Mouse (Mus musculus) kidney, embryonic 15.5 days (tissue): ENCODE data around the gene Minos1. TPM values are rescaled to one million over a fixed set of nuclear protein-coding genes. Genes with fewer than 3 reads are reported as not detected.

Experiments used
- ATAC-seq: fragments of 200-750 bp; cut with Nextera tagmentation; replicated peaks from 2 replicates; pipeline ENCODE4 v1.8.0; 2017; ENCODE audit warnings: moderate TSS enrichment; ENCODE audit not compliant: low FRiP score
- H3K27ac ChIP-seq: fragments of 300-500 bp; sonication (generic); 2 replicates; pipeline ENCODE4 v1.5.1; 2015; ENCODE audit warnings: mild to moderate bottlenecking, inconsistent platforms
- H3K27me3 ChIP-seq: fragments of 300-500 bp; sonication (generic); 2 replicates; pipeline ENCODE4 v1.6.1; 2015; ENCODE audit warnings: inconsistent platforms
- H3K36me3 ChIP-seq: fragments of 300-500 bp; sonication (generic); 2 replicates; pipeline ENCODE4 v1.6.1; 2015; ENCODE audit warnings: inconsistent platforms
- H3K4me1 ChIP-seq: fragments of 300-500 bp; sonication (generic); 2 replicates; pipeline ENCODE4 v1.6.1; 2015; ENCODE audit warnings: inconsistent platforms
- H3K4me2 ChIP-seq: fragments of 300-500 bp; sonication (generic); 2 replicates; pipeline ENCODE4 v1.6.1; 2015; ENCODE audit warnings: moderate library complexity, mild to moderate bottlenecking, inconsistent platforms
- H3K4me3 ChIP-seq: fragments of 300-500 bp; sonication (generic); replicated peaks from 2 replicates; pipeline ENCODE4 v1.5.1; 2015; ENCODE audit warnings: mild to moderate bottlenecking, inconsistent platforms
- H3K9ac ChIP-seq: fragments of 300-500 bp; sonication (generic); 2 replicates; pipeline ENCODE4 v1.6.1; 2015; ENCODE audit warnings: mild to moderate bottlenecking, inconsistent platforms
- H3K9me3 ChIP-seq: fragments of 300-500 bp; sonication (generic); replicated peaks from 2 replicates; pipeline ENCODE4 v1.6.1; 2016; ENCODE audit warnings: inconsistent platforms
- WGBS: fragments of 180-500 bp; shearing (Covaris S2); methylation state at CpG from one replicate; pipeline ENCODE4 v1.1.7; 2015; ENCODE audit warnings: mixed read lengths; 5-methylcytosine and 5-hydroxymethylcytosine counted together
- polyA plus RNA-seq: library from polyadenylated mRNA; unstranded; fragments of >200 nt; fragmentation: Nextera tagmentation; extraction: Ambion mirVana; gene quantifications from 2 replicates; pipeline ENCODE4 v1.2.1, GENCODE M21; 2015

Minos1 gene
- polyA plus RNA-seq, 1 experiment from 2014 or later, result 522 TPM

GRCm38 (mm10) chr4:139078313-139078712 is 52.6 kb downstream of the Minos1 start:
- no peak overlapping the region for H3K9ac ChIP-seq
- no peaks in the 10 kb centered on the region for H3K36me3 ChIP-seq
- no peak overlapping the region for H3K4me3 ChIP-seq
- H3K27me3 ChIP-seq, result peaks cover 47% of the 10 kb centered on the region
- H3K4me1 ChIP-seq, result peaks cover 31% of the 10 kb centered on the region
- H3K9me3 ChIP-seq, result no peaks in the 10 kb centered on the region
- WGBS, result 34% methylated on average over 2 of the region's 2 CpGs
- H3K4me2 ChIP-seq, result no peak overlapping the region
- no peak for ATAC-seq
- no peak overlapping the region for H3K27ac ChIP-seq

GRCm38 (mm10) chr4:139075915-139076314 is 55.0 kb downstream of the Minos1 start:
- Histone ChIP-seq H3K9ac (no peak overlapping the region), H3K27me3 (peaks cover 69% of the 10 kb centered on the region), H3K4me3 (peak overlapping the region; percentile 61), H3K27ac (no peak overlapping the region), H3K4me2 (peak overlapping the region; percentile 98), H3K4me1 (peaks cover 19% of the 10 kb centered on the region), H3K9me3 (no peaks in the 10 kb centered on the region), H3K36me3 (no peaks in the 10 kb centered on the region)
- ATAC-seq, result no peak
- WGBS, result 15% methylated on average over 5 of the region's 5 CpGs

- no peak for ATAC-seq
- Histone ChIP-seq H3K4me1 (peaks cover 19% of the 10 kb centered on the region), H3K36me3 (no peaks in the 10 kb centered on the region), H3K27me3 (peaks cover 72% of the 10 kb centered on the region), H3K27ac (no peak within 1 kb of the TSS), H3K9ac (peak within 1 kb of the TSS; percentile 27), H3K9me3 (no peaks in the 10 kb centered on the region), H3K4me2 (peak within 1 kb of the TSS; percentile 98), H3K4me3 (peak within 1 kb of the TSS; percentile 61)
- WGBS, result under 1% methylated on average over 72 of the region's 77 CpGs
Measured at GRCm38 (mm10) chr4:139075041-139075711, 55.7 kb downstream of the Minos1 start, which contains the start of gene Htr6. Gene Htr6, minus strand, starts transcription at chr4:139075570.

- Histone ChIP-seq H3K4me3 (peak overlapping the region; percentile 61), H3K4me1 (peaks cover 19% of the 10 kb centered on the region), H3K4me2 (peak overlapping the region; percentile 98), H3K36me3 (no peaks in the 10 kb centered on the region), H3K27ac (no peak overlapping the region), H3K9ac (no peak overlapping the region), H3K27me3 (peaks cover 81% of the 10 kb centered on the region), H3K9me3 (no peaks in the 10 kb centered on the region)
- 19% methylated on average over 29 of the region's 29 CpGs for WGBS
- no peak for ATAC-seq
Measured at GRCm38 (mm10) chr4:139074060-139074459, 56.9 kb downstream of the Minos1 start.

GRCm38 (mm10) chr4:139068287-139068686 is 62.6 kb downstream of the Minos1 start:
- no peaks in the 10 kb centered on the region for H3K9me3 ChIP-seq
- H3K27ac ChIP-seq, result no peak overlapping the region
- no peak overlapping the region for H3K4me3 ChIP-seq
- no peak for ATAC-seq
- H3K9ac ChIP-seq, result no peak overlapping the region
- 37% methylated on average over 4 of the region's 4 CpGs for WGBS
- no peaks in the 10 kb centered on the region for H3K36me3 ChIP-seq
- no peaks in the 10 kb centered on the region for H3K4me1 ChIP-seq
- H3K4me2 ChIP-seq, result no peak overlapping the region
- peaks cover 62% of the 10 kb centered on the region for H3K27me3 ChIP-seq

GRCm38 (mm10) chr4:139064831-139065230 is 66.1 kb downstream of the Minos1 start:
- Histone ChIP-seq H3K9ac (no peak overlapping the region), H3K4me3 (no peak overlapping the region), H3K36me3 (no peaks in the 10 kb centered on the region), H3K4me2 (no peak overlapping the region), H3K27ac (no peak overlapping the region), H3K27me3 (peaks cover 45% of the 10 kb centered on the region), H3K9me3 (no peaks in the 10 kb centered on the region), H3K4me1 (no peaks in the 10 kb centered on the region)
- no peak for ATAC-seq
- WGBS, result 84% methylated on average over 5 of the region's 5 CpGs

- Histone ChIP-seq H3K4me1 (no peaks in the 10 kb centered on the region), H3K27ac (no peak overlapping the region), H3K9me3 (no peaks in the 10 kb centered on the region), H3K4me2 (no peak overlapping the region), H3K27me3 (0 out of 2 replicates have a peak, but pooled peaks cover 16% of the 10 kb centered on the region), H3K36me3 (no peaks in the 10 kb centered on the region), H3K9ac (no peak overlapping the region), H3K4me3 (no peak overlapping the region)
- no peak for ATAC-seq
- 3% methylated on average over 7 of the region's 7 CpGs for WGBS
Measured at GRCm38 (mm10) chr4:139059569-139059968, 71.3 kb downstream of the Minos1 start.

- Histone ChIP-seq H3K4me1 (no peaks in the 10 kb centered on the region), H3K36me3 (no peaks in the 10 kb centered on the region), H3K4me3 (no peak overlapping the region), H3K9me3 (no peaks in the 10 kb centered on the region), H3K27ac (no peak overlapping the region), H3K4me2 (no peak overlapping the region), H3K9ac (no peak overlapping the region), H3K27me3 (0 out of 2 replicates have a peak, but pooled peaks cover 10% of the 10 kb centered on the region)
- 86% methylated on average over 5 of the region's 5 CpGs for WGBS
- no peak for ATAC-seq
Measured at GRCm38 (mm10) chr4:139058029-139058428, 72.9 kb downstream of the Minos1 start.

GRCm38 (mm10) chr4:139057291-139057690 is 73.6 kb downstream of the Minos1 start:
- no peak for ATAC-seq
- Histone ChIP-seq H3K4me1 (no peaks in the 10 kb centered on the region), H3K9me3 (no peaks in the 10 kb centered on the region), H3K4me3 (no peak overlapping the region), H3K4me2 (no peak overlapping the region), H3K27ac (no peak overlapping the region), H3K9ac (no peak overlapping the region), H3K36me3 (no peaks in the 10 kb centered on the region), H3K27me3 (0 out of 2 replicates have a peak, but pooled peaks cover 5% of the 10 kb centered on the region)
- 73% methylated on average over 5 of the region's 5 CpGs for WGBS

- no peak for ATAC-seq
- H3K27ac ChIP-seq, result no peak overlapping the region
- no peak overlapping the region for H3K4me3 ChIP-seq
- 70% methylated on average over 3 of the region's 3 CpGs for WGBS
- no peaks in the 10 kb centered on the region for H3K36me3 ChIP-seq
- no peak overlapping the region for H3K4me2 ChIP-seq
- 0 out of 2 replicates have a peak, but pooled peaks cover 5% of the 10 kb centered on the region for H3K27me3 ChIP-seq
- no peak overlapping the region for H3K9ac ChIP-seq
- H3K4me1 ChIP-seq, result no peaks in the 10 kb centered on the region
- H3K9me3 ChIP-seq, result no peaks in the 10 kb centered on the region
Measured at GRCm38 (mm10) chr4:139055744-139056143, 75.2 kb downstream of the Minos1 start.

GRCm38 (mm10) chr4:139055336-139055735 is 75.6 kb downstream of the Minos1 start:
- Histone ChIP-seq H3K4me1 (no peaks in the 10 kb centered on the region), H3K9me3 (no peaks in the 10 kb centered on the region), H3K27ac (no peak overlapping the region), H3K36me3 (no peaks in the 10 kb centered on the region), H3K9ac (no peak overlapping the region), H3K4me3 (no peak overlapping the region), H3K4me2 (no peak overlapping the region), H3K27me3 (0 out of 2 replicates have a peak, but pooled peaks cover 5% of the 10 kb centered on the region)
- ATAC-seq, result no peak
- 87% methylated on average over 4 of the region's 4 CpGs for WGBS

GRCm38 (mm10) chr4:139054300-139054923 is 76.5 kb downstream of the Minos1 start:
- Histone ChIP-seq H3K9ac (no peak overlapping the region), H3K36me3 (no peaks in the 10 kb centered on the region), H3K4me2 (no peak overlapping the region), H3K4me1 (no peaks in the 10 kb centered on the region), H3K27me3 (no peaks in the 10 kb centered on the region), H3K27ac (no peak overlapping the region), H3K9me3 (no peaks in the 10 kb centered on the region), H3K4me3 (no peak overlapping the region)
- no peak for ATAC-seq
- WGBS, result 53% methylated on average over 9 of the region's 9 CpGs
